Mouse (Mus musculus) kidney, embryonic 15.5 days (tissue): ENCODE data around the gene Nr5a1. TPM values are rescaled to one million over a fixed set of nuclear protein-coding genes. Genes with fewer than 3 reads are reported as not detected.

Source experiments
- ATAC-seq: fragments of 200-750 bp; cut with Nextera tagmentation; replicated peaks from 2 replicates; pipeline ENCODE4 v1.8.0; 2017; ENCODE audit warnings: moderate TSS enrichment; ENCODE audit not compliant: low FRiP score
- H3K27ac ChIP-seq: fragments of 300-500 bp; sonication (generic); 2 replicates; pipeline ENCODE4 v1.5.1; 2015; ENCODE audit warnings: mild to moderate bottlenecking, inconsistent platforms
- H3K27me3 ChIP-seq: fragments of 300-500 bp; sonication (generic); 2 replicates; pipeline ENCODE4 v1.6.1; 2015; ENCODE audit warnings: inconsistent platforms
- H3K36me3 ChIP-seq: fragments of 300-500 bp; sonication (generic); 2 replicates; pipeline ENCODE4 v1.6.1; 2015; ENCODE audit warnings: inconsistent platforms
- H3K4me1 ChIP-seq: fragments of 300-500 bp; sonication (generic); 2 replicates; pipeline ENCODE4 v1.6.1; 2015; ENCODE audit warnings: inconsistent platforms
- H3K4me2 ChIP-seq: fragments of 300-500 bp; sonication (generic); 2 replicates; pipeline ENCODE4 v1.6.1; 2015; ENCODE audit warnings: moderate library complexity, mild to moderate bottlenecking, inconsistent platforms
- H3K4me3 ChIP-seq: fragments of 300-500 bp; sonication (generic); replicated peaks from 2 replicates; pipeline ENCODE4 v1.5.1; 2015; ENCODE audit warnings: mild to moderate bottlenecking, inconsistent platforms
- H3K9ac ChIP-seq: fragments of 300-500 bp; sonication (generic); 2 replicates; pipeline ENCODE4 v1.6.1; 2015; ENCODE audit warnings: mild to moderate bottlenecking, inconsistent platforms
- H3K9me3 ChIP-seq: fragments of 300-500 bp; sonication (generic); replicated peaks from 2 replicates; pipeline ENCODE4 v1.6.1; 2016; ENCODE audit warnings: inconsistent platforms
- WGBS: fragments of 180-500 bp; shearing (Covaris S2); methylation state at CpG from one replicate; pipeline ENCODE4 v1.1.7; 2015; ENCODE audit warnings: mixed read lengths; 5-methylcytosine and 5-hydroxymethylcytosine counted together
- polyA plus RNA-seq: library from polyadenylated mRNA; unstranded; fragments of >200 nt; fragmentation: Nextera tagmentation; extraction: Ambion mirVana; gene quantifications from 2 replicates; pipeline ENCODE4 v1.2.1, GENCODE M21; 2015

The Nr5a1 gene
- polyA plus RNA-seq, 1 experiment from 2014 or later: 3.4 TPM

DNA sequence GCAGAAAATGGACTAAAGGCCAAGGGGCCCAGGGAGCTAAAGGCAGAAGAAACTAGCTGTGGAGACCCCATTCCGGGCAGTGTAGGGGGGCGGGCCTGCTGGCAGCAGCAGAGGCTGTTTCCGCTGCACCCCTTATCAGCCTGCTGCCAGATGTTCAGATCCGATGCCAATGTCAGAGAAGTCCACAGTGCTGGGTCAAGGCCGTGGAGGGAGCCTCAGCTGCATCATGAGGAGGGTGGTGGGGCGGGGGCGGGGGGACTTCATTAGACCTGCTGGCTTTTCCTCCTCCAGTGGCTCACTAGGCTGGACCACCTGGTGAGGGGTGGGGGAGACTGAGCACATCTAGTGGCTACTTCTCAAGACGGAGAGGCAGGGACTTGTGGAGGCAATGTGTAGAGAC lies 4.3 kb upstream of the Nr5a1 start:
- ATAC-seq: no peak
- 56% methylated on average over 8 of the region's 8 CpGs for WGBS
- peaks cover 11% of the 10 kb centered on the region for H3K27me3 ChIP-seq

GRCm38 (mm10) chr2:38717436-38717835 lies 3.1 kb upstream of the Nr5a1 start:
- no peak for ATAC-seq
- H3K9me3 ChIP-seq: no peaks in the 10 kb centered on the region
- 81% methylated on average over 2 of the region's 2 CpGs for WGBS
- H3K4me3 ChIP-seq: no peak overlapping the region
- H3K27ac ChIP-seq: no peak overlapping the region
- H3K4me2 ChIP-seq: no peak overlapping the region
- no peaks in the 10 kb centered on the region for H3K36me3 ChIP-seq
- H3K9ac ChIP-seq: no peak overlapping the region
- H3K27me3 ChIP-seq: peaks cover 23% of the 10 kb centered on the region
- 0 out of 2 replicates have a peak, but pooled peaks cover 8% of the 10 kb centered on the region for H3K4me1 ChIP-seq

More for the DNA sequence above, 4.3 kb upstream of the Nr5a1 start:
- 0 out of 2 replicates have a peak, but pooled peaks cover 8% of the 10 kb centered on the region for H3K4me1 ChIP-seq
- no peak overlapping the region for H3K4me3 ChIP-seq
- no peak overlapping the region for H3K4me2 ChIP-seq
- H3K9ac ChIP-seq: no peak overlapping the region
- no peak overlapping the region for H3K27ac ChIP-seq
- no peaks in the 10 kb centered on the region for H3K9me3 ChIP-seq
- no peaks in the 10 kb centered on the region for H3K36me3 ChIP-seq

GRCm38 (mm10) chr2:38713596-38713995 lies 746 bp downstream of the Nr5a1 start:
- Histone ChIP-seq H3K4me3 (no peak overlapping the region), H3K4me2 (no peak overlapping the region), H3K27me3 (peaks cover 62% of the 10 kb centered on the region), H3K27ac (no peak overlapping the region), H3K4me1 (peaks cover 28% of the 10 kb centered on the region), H3K9ac (no peak overlapping the region), H3K9me3 (no peaks in the 10 kb centered on the region), H3K36me3 (no peaks in the 10 kb centered on the region)
- no peak for ATAC-seq
- WGBS: 88% methylated on average over 3 of the region's 3 CpGs

DNA sequence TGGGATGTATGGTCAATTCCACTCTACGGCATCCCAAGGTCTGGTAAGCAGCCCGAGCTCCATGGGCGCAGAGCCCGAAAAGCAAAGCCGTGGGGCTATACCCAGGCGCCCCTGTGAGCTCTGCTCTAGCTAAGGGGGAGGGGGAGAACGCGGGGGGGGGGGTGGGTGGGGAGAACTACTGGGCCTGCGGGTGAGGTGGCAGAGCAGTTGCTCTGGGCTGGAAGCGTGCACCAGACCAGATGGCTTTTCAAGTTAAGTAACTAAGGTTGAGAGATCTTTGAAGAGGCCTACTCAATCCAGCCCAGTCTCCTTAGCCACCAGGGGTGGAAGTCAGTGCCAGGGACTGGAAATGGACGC lies 1.6 kb downstream of the Nr5a1 start:
- no peak overlapping the region for H3K4me2 ChIP-seq
- no peak overlapping the region for H3K4me3 ChIP-seq
- H3K27me3 ChIP-seq: peaks cover 70% of the 10 kb centered on the region
- no peaks in the 10 kb centered on the region for H3K36me3 ChIP-seq
- no peak for ATAC-seq
- 34% methylated on average over 10 of the region's 11 CpGs for WGBS
- H3K4me1 ChIP-seq: peaks cover 28% of the 10 kb centered on the region
- H3K9ac ChIP-seq: no peak overlapping the region
- H3K9me3 ChIP-seq: no peaks in the 10 kb centered on the region
- no peak overlapping the region for H3K27ac ChIP-seq

DNA sequence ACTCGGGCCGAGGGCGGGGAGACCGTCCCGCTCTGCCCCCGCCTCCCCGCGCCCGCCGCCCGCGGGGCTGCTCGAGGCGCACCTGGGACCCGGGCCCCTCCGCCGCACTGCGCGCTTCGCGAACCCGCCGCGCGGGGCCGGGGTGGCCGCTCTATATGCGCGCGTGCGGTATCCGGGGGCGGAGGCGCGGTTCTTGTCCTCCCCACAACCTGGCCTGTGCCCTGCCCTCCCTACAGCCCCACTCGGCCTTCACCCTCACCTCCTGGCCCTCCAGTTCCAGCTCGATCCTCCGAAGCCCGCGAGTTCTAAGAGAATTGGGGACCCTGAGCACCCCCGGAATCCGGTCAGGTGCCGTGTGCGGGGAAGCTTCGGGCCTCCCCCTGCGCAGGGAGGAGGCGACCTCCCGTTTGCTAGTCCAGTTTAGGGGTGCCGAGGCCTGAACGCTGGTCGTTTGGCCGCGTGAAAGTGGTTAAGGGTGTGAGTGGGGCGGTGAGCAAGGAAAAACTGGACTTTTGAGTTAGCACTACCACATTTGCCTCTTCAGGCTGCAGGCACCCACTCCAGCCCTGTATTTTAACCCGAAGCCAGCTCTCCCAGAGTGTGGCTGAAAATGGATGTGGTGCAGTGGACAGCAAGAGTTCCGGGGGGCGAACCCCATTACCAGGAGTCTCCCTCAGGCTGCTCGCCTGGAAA lies 2.1 kb downstream of the Nr5a1 start:
- peak overlapping the region; percentile 59 for H3K4me2 ChIP-seq

DNA sequence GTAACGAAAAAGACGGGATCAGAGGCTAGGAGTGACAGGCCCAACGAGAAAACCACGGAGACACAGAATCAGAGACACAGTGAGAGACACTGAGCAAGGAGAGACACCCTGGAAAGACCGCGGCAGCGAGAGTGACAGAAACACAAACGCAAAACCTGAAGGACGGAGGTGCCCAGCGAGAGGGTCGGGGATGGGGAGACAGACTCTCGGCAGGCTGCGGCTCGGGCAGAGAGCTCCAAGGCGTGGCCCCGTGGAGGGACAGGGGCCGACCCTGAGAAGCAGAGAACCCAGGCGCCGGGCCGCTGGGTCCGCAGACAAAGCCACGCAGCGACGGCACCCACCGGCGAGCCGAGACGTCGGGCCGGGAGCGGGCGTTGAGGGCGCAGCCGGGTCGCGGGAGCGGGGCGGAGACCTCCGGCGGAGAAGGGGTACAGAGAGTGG lies 2.9 kb downstream of the Nr5a1 start:
- no peak for ATAC-seq
- peaks cover 30% of the 10 kb centered on the region for H3K4me1 ChIP-seq
- H3K4me2 ChIP-seq: peak overlapping the region; percentile 59
- no peaks in the 10 kb centered on the region for H3K36me3 ChIP-seq
- peaks cover 83% of the 10 kb centered on the region for H3K27me3 ChIP-seq
- no peak overlapping the region for H3K27ac ChIP-seq
- WGBS: 1% methylated on average over 40 of the region's 40 CpGs
- H3K4me3 ChIP-seq: peak overlapping the region; percentile 41
- no peak overlapping the region for H3K9ac ChIP-seq
- no peaks in the 10 kb centered on the region for H3K9me3 ChIP-seq

More for the DNA sequence above, 2.1 kb downstream of the Nr5a1 start:
- ATAC-seq: no peak
- 5% methylated on average over 53 of the region's 58 CpGs for WGBS
- H3K9ac ChIP-seq: no peak overlapping the region
- no peaks in the 10 kb centered on the region for H3K9me3 ChIP-seq
- H3K4me3 ChIP-seq: peak overlapping the region; percentile 41
- no peak overlapping the region for H3K27ac ChIP-seq
- H3K36me3 ChIP-seq: no peaks in the 10 kb centered on the region
- peaks cover 28% of the 10 kb centered on the region for H3K4me1 ChIP-seq
- peaks cover 75% of the 10 kb centered on the region for H3K27me3 ChIP-seq

DNA sequence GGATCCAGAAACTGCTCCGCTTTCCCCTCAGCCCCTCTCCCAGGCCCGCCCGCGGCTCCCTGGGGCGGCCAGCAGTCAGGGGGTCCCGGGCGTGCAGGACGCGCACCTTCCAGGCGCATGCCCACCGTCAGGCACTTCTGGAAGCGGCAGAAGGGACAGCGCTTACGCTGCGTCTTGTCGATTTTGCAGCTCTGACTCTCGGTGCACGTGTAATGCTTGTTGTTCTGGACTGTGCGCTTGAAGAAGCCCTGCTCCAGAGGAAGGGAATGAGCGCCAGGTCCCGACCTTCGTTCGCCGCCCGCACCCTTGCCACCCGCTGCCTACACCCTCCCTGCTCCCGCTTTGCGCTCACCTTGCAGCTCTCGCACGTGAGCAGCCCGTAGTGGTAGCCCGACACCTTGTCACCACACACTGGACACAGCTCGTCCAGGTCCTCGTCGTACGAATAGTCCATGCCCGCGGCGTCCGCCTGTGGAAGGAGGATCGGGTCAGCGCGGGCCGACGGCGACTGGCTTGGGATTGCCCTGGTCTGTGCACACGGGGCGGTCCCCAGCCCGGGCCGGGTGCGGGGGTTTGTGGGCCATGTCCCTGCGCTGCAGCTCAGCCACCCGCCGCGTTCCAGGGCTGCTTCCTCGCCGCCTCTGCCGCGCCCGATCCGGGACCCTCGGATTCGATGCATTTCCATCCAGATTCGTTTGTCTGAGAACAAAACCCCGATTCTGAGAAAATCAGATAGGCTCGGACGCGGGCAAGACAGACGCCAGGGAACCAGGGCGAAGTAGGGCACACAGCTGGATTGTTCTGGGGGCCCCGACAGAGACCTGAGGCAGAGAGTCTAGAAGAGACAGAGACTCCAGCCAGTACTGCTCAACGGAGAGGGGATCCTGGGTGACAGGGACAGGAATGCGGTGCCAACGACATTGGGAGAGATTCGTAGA lies 3.8 kb downstream of the Nr5a1 start:
- no peak overlapping the region for H3K27ac ChIP-seq
- no peaks in the 10 kb centered on the region for H3K9me3 ChIP-seq
- peak overlapping the region; percentile 36 for H3K4me3 ChIP-seq
- peak; percentile 35; the same call in 1 of the 2 replicates for ATAC-seq
- 1% methylated on average over 75 of the region's 75 CpGs for WGBS
- peaks cover 92% of the 10 kb centered on the region for H3K27me3 ChIP-seq
- peak overlapping the region; percentile 60 for H3K4me2 ChIP-seq
- H3K4me1 ChIP-seq: peaks cover 31% of the 10 kb centered on the region
- H3K36me3 ChIP-seq: no peaks in the 10 kb centered on the region
- H3K9ac ChIP-seq: no peak overlapping the region; the same call in 1 of the 2 replicates

- no peak overlapping the region for H3K9ac ChIP-seq
- H3K9me3 ChIP-seq: no peaks in the 10 kb centered on the region
- WGBS: 29% methylated on average over 12 of the region's 12 CpGs
- ATAC-seq: no peak
- no peak overlapping the region for H3K4me2 ChIP-seq
- peaks cover 31% of the 10 kb centered on the region for H3K4me1 ChIP-seq
- H3K4me3 ChIP-seq: no peak overlapping the region
- H3K27ac ChIP-seq: no peak overlapping the region
- H3K36me3 ChIP-seq: no peaks in the 10 kb centered on the region
- peaks cover 100% of the 10 kb centered on the region for H3K27me3 ChIP-seq
Measured at GRCm38 (mm10) chr2:38708907-38709688, 5.2 kb downstream of the Nr5a1 start.

DNA sequence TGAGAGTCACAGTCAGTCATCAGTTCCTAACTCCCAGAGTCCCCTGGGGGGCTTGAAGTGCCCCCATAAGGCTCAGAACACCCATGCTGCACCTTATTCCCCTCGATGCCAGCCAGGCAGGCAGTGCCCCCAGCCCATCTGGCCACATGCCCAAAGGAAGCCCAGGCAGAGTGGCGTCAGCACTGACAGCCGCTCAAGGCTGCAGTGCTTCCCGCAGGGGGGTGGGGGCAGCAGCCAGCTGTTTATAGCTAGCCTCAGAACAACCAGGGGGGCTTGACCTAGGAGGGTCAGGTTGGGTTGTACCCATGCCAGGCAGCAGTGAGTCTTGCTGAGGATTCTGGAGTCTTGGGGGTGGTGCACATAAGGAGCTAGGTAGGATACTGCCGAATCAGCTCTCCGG lies 7.7 kb downstream of the Nr5a1 start:
- WGBS: 41% methylated on average over 6 of the region's 6 CpGs
- Histone ChIP-seq H3K9me3 (no peaks in the 10 kb centered on the region), H3K4me1 (peaks cover 24% of the 10 kb centered on the region), H3K4me2 (no peak overlapping the region), H3K27ac (no peak overlapping the region), H3K9ac (no peak overlapping the region), H3K27me3 (peaks cover 79% of the 10 kb centered on the region), H3K36me3 (no peaks in the 10 kb centered on the region), H3K4me3 (no peak overlapping the region)
- no peak for ATAC-seq

DNA sequence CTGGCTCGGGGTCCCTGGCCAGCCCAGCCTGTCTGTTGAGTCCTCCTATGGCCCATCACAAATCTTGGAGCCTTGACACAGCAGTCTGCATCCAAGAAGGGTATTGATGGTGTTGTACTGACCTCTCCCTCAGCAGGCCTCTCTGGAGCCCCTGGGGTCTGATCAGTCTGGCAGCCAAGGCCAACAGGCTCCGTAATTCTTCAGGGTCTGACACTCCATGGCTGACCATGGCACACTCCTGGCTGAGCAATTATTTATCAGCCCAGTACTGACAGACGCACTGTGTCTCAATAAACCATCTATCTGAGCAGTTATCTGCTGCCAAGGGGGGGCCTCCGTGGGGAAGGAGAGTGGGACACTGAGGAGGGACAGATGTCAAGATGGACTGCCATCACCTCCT lies 9.3 kb downstream of the Nr5a1 start:
- no peak overlapping the region for H3K4me2 ChIP-seq
- peaks cover 10% of the 10 kb centered on the region; the same call in 1 of the 2 replicates for H3K4me1 ChIP-seq
- H3K9ac ChIP-seq: no peak overlapping the region
- no peak for ATAC-seq
- no peaks in the 10 kb centered on the region for H3K36me3 ChIP-seq
- H3K4me3 ChIP-seq: no peak overlapping the region
- WGBS: 36% methylated on average over 4 of the region's 4 CpGs
- no peak overlapping the region for H3K27ac ChIP-seq
- peaks cover 64% of the 10 kb centered on the region for H3K27me3 ChIP-seq
- no peaks in the 10 kb centered on the region for H3K9me3 ChIP-seq

- Histone ChIP-seq H3K4me3 (no peak overlapping the region), H3K4me2 (no peak overlapping the region), H3K9me3 (no peaks in the 10 kb centered on the region), H3K27me3 (peaks cover 64% of the 10 kb centered on the region), H3K27ac (no peak overlapping the region), H3K36me3 (no peaks in the 10 kb centered on the region), H3K9ac (no peak overlapping the region), H3K4me1 (peaks cover 6% of the 10 kb centered on the region; the same call in 1 of the 2 replicates)
- ATAC-seq: no peak
- WGBS: 79% methylated on average over 9 of the region's 9 CpGs
Measured at GRCm38 (mm10) chr2:38704336-38704735, 10.0 kb downstream of the Nr5a1 start.
